Mouse (Mus musculus) heart, adult 10 weeks (tissue): ENCODE data around the gene E2f2. TPM values are rescaled to one million over a fixed set of nuclear protein-coding genes. Genes with fewer than 3 reads are reported as not detected.

Experiments used
- polyA plus RNA-seq: library from polyadenylated mRNA; stranded (reverse); fragments of 350-450 nt; fragmentation: Illumina TruSeq; extraction: RNeasy Lipid Tissue Mini Kit (QIAGEN cat#74804); gene quantifications from one replicate; pipeline ENCODE4 v1.2.3, GENCODE M21; 2014; ENCODE audit warnings: low read depth, low replicate concordance

Gene E2f2
- not detected for polyA plus RNA-seq

GRCm38 (mm10) chr4:136172011-136172541 is at the start of gene E2f2:
E2f2 (plus strand) TSS chr4:136172394.

DNA sequence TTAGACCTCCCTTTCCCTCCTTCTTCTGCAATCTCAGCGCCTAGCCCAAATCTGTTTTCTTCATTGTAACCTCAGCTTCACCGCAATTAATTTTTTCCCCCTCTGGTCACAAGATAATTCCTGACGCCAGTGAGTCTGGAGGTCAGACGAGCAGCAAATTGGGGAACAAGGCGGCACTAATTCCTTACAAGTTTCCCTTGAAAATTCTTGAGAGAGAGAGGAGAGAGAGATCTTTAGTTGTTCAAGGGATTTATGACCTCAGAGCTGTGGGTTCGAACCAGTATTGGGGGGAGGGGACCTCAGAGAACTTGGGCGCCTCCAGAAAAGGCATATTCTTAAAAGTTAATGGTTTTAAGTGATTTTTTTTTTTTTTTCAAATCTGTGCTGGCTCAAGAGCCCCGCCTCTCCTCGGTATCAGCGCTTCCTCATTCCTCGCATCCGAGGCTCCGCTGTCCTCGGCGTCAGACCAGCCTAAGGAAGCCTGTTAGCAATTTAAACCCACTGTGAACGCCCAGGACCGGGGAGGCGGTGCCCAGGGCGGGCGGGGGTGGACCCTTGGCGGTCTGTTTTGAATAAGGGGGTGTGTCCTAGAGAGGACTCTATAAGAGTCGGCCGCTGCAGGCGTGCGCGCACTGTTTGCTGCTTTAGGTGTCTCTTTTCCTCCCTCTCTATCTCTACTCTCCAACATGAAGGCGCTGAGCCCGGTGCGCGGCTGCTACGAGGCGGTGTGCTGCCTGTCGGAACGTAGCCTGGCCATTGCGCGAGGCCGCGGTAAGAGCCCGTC is 28.8 kb upstream of the E2f2 start, which contains the start of gene Id3:
Id3 (plus strand) TSS at position 305 of the 784 bp plus-strand sequence.

GRCm38 (mm10) chr4:136206033-136206893 is 34.1 kb downstream of the E2f2 start, which contains the start of gene Asap3:
Asap3 (plus strand) TSS chr4:136206365.

Other genes starting within 250 kb of the E2f2 start
- 76.1 TPM for gene Hmgcl, start 225.9 kb upstream of the E2f2 start, polyA plus RNA-seq
- gene Gale, start 208.7 kb upstream of the E2f2 start, polyA plus RNA-seq = 3.1 TPM
- gene Lypla2, start 199.8 kb upstream of the E2f2 start, polyA plus RNA-seq = 44.9 TPM
- 22.3 TPM for gene Pithd1, start 185.1 kb upstream of the E2f2 start, polyA plus RNA-seq
- gene Eloa, start 150.6 kb upstream of the E2f2 start, polyA plus RNA-seq = 23.9 TPM
- 578 TPM for gene Rpl11, start 119.0 kb upstream of the E2f2 start, polyA plus RNA-seq
- gene Id3, start 28.9 kb upstream of the E2f2 start, polyA plus RNA-seq = 91.9 TPM
- 7.4 TPM for gene Asap3, start 34.0 kb downstream of the E2f2 start, polyA plus RNA-seq
- gene Tcea3, start 75.3 kb downstream of the E2f2 start, polyA plus RNA-seq = 166 TPM
- gene Zfp46, start 112.3 kb downstream of the E2f2 start, polyA plus RNA-seq = 33.7 TPM
- gene Hnrnpr, start 138.5 kb downstream of the E2f2 start, polyA plus RNA-seq = 44.1 TPM